Mouse (Mus musculus) midbrain, embryonic 14.5 days (tissue): Measurements from ENCODE around the gene M6pr. TPM values are rescaled to one million over a fixed set of nuclear protein-coding genes. Genes with fewer than 3 reads are reported as not detected.

ENCODE experiments used
- ATAC-seq: fragments of 200-750 bp; cut with Nextera tagmentation; 2 replicates; pipeline ENCODE4 v1.8.0; 2017; ENCODE audit warnings: moderate number of reproducible peaks, moderate library complexity; ENCODE audit not compliant: low FRiP score, low TSS enrichment
- DNase-seq: peaks from one replicate; pipeline ENCODE4 v3.0.0-alpha.2; 2015
- H3K27ac ChIP-seq: fragments of 300-500 bp; sonication (generic); replicated peaks from 2 replicates; pipeline ENCODE4 v1.5.1; 2014; ENCODE audit warnings: mild to moderate bottlenecking, low read depth, low read length, moderate library complexity
- H3K27me3 ChIP-seq: fragments of 300-500 bp; sonication (generic); 2 replicates; pipeline ENCODE4 v1.6.1; 2014; ENCODE audit warnings: low read length, control low read depth, mixed read lengths; ENCODE audit not compliant: control insufficient read depth, insufficient read depth
- H3K36me3 ChIP-seq: fragments of 300-500 bp; sonication (generic); 2 replicates; pipeline ENCODE4 v1.6.1; 2014; ENCODE audit warnings: low read length, control low read depth; ENCODE audit not compliant: control insufficient read depth, insufficient read depth
- H3K4me1 ChIP-seq: fragments of 300-500 bp; sonication (generic); 2 replicates; pipeline ENCODE4 v1.6.1; 2014; ENCODE audit warnings: mild to moderate bottlenecking, antibody characterized with exemption, low read length, control low read depth; ENCODE audit not compliant: control insufficient read depth, insufficient read depth
- H3K4me2 ChIP-seq: fragments of 300-500 bp; sonication (generic); 2 replicates; pipeline ENCODE4 v1.6.1; 2014; ENCODE audit warnings: mild to moderate bottlenecking, low read length, moderate library complexity
- H3K4me3 ChIP-seq: fragments of 300-500 bp; sonication (generic); replicated peaks from 2 replicates; pipeline ENCODE4 v1.5.1; 2014; ENCODE audit warnings: low read depth, low read length
- H3K9ac ChIP-seq: fragments of 300-500 bp; sonication (generic); replicated peaks from 2 replicates; pipeline ENCODE4 v1.6.1; 2014; ENCODE audit warnings: mild to moderate bottlenecking, low read length, moderate library complexity
- H3K9me3 ChIP-seq: fragments of 300-500 bp; sonication (generic); 2 replicates; pipeline ENCODE4 v1.6.1; 2016; ENCODE audit warnings: low read length, control low read depth, mixed read lengths; ENCODE audit not compliant: control insufficient read depth
- WGBS: fragments of 180-500 bp; shearing (Covaris S2); extraction: QIAGEN DNeasy Blood & Tissue Kit; methylation state at CpG from one replicate; pipeline ENCODE4 v1.1.7; 2014; 5-methylcytosine and 5-hydroxymethylcytosine counted together
- polyA plus RNA-seq: library from polyadenylated mRNA; unstranded; fragments of >200 nt; fragmentation: Nextera tagmentation; extraction: Ambion mirVana; gene quantifications from 2 replicates; pipeline ENCODE4 v1.2.1, GENCODE M21; 2014

Gene M6pr
- 40.2 and 60.9 TPM in 2 replicates for polyA plus RNA-seq

DNA sequence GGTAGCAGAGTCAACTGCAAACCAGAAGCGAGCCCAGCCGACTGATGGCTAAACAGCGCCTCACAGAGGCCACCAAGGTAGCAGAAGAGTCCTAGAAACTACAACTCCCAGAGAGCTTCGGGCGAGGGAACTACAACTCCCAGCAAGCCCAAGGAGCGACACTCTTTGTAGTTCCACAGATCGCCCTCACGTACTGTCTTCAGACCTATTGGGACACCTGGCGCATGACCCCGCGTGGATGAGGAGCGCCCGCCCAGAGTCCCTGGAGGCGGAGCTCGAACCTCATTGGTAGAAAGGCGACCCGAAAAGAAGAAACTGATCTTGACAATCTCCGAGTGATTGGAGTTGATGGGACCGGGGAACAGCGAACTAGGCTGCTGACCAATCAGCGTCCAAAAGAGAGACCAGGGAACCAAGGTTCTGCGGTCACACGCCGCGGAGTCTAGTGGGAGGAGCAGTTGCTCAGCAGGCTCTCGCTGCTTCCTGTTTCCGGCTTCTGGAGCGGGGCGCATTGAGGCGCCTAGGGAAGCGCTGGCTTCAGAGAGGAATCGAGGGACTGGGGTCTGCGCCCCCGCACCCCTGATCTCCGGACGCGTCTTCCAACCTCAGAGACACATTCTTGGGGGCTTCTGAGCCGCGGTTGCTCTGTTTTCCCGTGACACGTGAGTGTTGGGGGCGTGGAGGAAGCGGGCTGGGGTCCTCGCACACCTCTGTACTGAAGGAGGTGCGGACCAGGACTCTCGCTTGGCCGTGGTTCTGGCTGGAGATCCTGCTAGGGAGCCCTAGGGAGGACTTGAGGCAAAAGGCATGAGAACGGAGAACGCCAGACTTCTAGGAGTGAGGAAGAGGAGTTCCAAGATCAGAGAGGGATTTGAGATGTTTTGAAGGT is at the start of gene M6pr:
Gene M6pr (plus strand): TSS at position 216 of the 889 bp plus-strand sequence.
- under 1% methylated on average over 49 of the region's 49 CpGs for WGBS
- peaks cover 19% of the 10 kb centered on the region for H3K36me3 ChIP-seq
- peaks cover 17% of the 10 kb centered on the region for H3K4me1 ChIP-seq

DNA sequence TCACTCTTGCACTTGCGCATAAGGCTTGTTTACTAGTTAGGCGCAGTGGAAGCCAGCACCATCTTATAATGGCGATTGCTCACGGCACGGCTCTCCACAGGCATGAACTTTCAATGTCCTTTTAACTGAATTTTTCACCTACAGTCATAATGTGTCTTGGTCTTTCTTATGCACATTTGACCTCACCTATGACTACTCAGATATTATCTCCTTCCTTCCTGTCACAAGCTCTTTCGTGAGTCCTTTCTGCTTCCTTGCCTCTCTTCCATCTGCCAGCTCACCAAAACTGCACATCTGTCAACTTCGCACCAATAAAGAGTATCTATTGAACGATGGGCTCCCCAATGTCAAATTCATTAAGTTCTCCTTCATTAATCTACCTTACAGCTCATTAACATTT is 46.0 kb upstream of the M6pr start:
- no peak for ATAC-seq
- 93% methylated on average over 8 of the region's 8 CpGs for WGBS
- H3K9ac ChIP-seq, result no peak overlapping the region
- no peak for DNase-seq
- no peaks in the 10 kb centered on the region for H3K4me1 ChIP-seq
- H3K27ac ChIP-seq, result no peak overlapping the region
- H3K4me3 ChIP-seq, result no peak overlapping the region
- no peak overlapping the region for H3K4me2 ChIP-seq
- no peaks in the 10 kb centered on the region for H3K27me3 ChIP-seq
- no peaks in the 10 kb centered on the region for H3K36me3 ChIP-seq
- H3K9me3 ChIP-seq, result no peaks in the 10 kb centered on the region

More for the DNA sequence above, at the start of gene M6pr:
- Histone ChIP-seq H3K9ac (peak within 1 kb of the TSS; percentile 86), H3K4me3 (peak within 1 kb of the TSS; percentile 82), H3K4me2 (peak within 1 kb of the TSS; percentile 91), H3K27me3 (no peaks in the 10 kb centered on the region), H3K27ac (peak within 1 kb of the TSS; percentile 68), H3K9me3 (no peaks in the 10 kb centered on the region)
- ATAC-seq, result peak; percentile 98
- DNase-seq, result peak; percentile 97

DNA sequence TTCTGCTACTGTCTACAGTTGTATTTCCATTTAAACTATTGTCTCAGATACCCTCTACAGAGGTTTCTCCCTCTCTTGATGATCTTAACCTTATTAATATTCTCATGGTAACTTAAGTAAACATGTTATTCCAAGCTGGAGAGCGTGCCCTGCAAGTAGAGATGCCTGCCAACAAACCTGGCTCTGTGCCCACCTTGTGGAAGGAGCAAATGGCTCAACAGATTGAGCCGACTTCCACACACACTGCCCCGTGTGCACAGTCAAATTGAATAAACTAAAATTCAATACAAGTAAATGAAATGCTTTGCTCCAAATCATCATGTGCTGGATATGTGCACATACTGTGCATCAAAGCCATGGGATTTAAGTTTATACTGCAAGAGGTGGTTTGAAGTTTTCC is 40.0 kb upstream of the M6pr start:
- Histone ChIP-seq H3K4me3 (no peak overlapping the region), H3K27ac (no peak overlapping the region), H3K36me3 (no peaks in the 10 kb centered on the region), H3K27me3 (no peaks in the 10 kb centered on the region), H3K4me2 (no peak overlapping the region), H3K9me3 (no peaks in the 10 kb centered on the region), H3K9ac (no peak overlapping the region), H3K4me1 (no peaks in the 10 kb centered on the region)
- DNase-seq, result peak; percentile 72
- 60% methylated on average over 3 of the region's 3 CpGs for WGBS
- no peak for ATAC-seq

DNA sequence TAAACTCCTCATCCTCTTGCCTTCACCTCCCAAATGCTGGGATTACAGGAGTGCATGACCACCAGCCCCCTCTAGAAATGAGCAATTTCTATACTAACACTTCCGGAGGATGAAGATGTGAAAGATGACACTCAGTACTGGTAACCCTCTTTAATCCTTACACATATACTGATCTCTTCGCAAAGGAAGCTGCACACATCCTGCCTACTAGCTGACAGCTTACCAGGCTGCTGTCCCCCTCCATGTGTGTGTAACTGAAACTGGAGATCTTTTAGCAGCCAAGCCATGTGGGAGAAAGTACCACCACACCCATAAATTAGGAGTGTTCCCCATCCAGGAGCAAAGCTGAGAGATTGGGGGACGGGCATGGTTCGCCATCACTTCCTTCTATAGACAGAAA is 39.4 kb upstream of the M6pr start:
- H3K27me3 ChIP-seq, result no peaks in the 10 kb centered on the region
- no peak for DNase-seq
- 92% methylated on average over 4 of the region's 4 CpGs for WGBS
- no peak overlapping the region for H3K9ac ChIP-seq
- no peaks in the 10 kb centered on the region for H3K9me3 ChIP-seq
- no peak overlapping the region for H3K4me2 ChIP-seq
- no peak for ATAC-seq
- no peak overlapping the region for H3K4me3 ChIP-seq
- H3K27ac ChIP-seq, result no peak overlapping the region
- no peaks in the 10 kb centered on the region for H3K36me3 ChIP-seq
- no peaks in the 10 kb centered on the region for H3K4me1 ChIP-seq

DNA sequence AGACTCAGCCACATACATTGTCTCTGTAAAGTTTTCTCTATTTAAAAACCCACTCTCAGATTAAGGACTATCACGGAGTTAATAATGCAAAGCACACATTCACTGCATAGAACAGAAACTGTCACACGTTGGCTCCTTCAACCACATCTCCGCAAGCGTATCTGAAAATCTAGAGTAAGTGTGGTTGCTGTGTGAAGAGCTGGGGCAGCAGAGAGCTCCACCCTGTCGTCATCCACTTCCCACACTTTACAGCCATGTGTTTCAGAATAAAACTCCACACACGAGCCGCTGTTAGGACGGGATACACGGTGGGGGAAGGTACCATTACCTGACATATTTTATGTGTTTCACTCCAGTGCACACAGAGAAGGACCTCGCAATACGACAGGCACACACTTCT is 38.4 kb upstream of the M6pr start:
- Histone ChIP-seq H3K4me2 (no peak overlapping the region), H3K9ac (no peak overlapping the region), H3K36me3 (no peaks in the 10 kb centered on the region), H3K4me1 (no peaks in the 10 kb centered on the region), H3K27me3 (no peaks in the 10 kb centered on the region), H3K27ac (no peak overlapping the region), H3K9me3 (no peaks in the 10 kb centered on the region), H3K4me3 (no peak overlapping the region)
- DNase-seq, result no peak
- ATAC-seq, result no peak
- whole genome bisulfite sequencing, result 85% methylated on average over 11 of the region's 11 CpGs

DNA sequence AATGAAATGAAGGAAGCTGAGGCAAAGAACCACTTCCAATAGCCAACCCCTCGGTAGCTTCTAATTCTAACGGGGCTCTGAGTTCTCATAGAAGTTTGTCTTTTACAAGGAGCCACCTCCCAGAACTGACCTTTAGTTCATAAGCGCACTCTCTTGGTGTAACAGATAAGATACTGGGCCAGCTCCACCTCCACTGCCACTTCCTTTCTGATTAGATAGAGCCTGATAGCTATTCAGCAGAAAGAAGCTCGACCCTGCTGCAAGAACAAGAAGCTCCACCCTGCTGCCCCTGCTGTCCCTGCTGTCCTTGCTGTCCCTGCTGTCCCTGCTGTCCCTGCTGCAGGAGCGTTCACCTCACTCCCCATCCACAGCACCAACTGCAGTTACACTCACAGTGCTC is 34.0 kb upstream of the M6pr start:
- H3K36me3 ChIP-seq, result no peaks in the 10 kb centered on the region
- no peaks in the 10 kb centered on the region for H3K27me3 ChIP-seq
- H3K9me3 ChIP-seq, result no peaks in the 10 kb centered on the region
- no peak for ATAC-seq
- H3K4me3 ChIP-seq, result no peak overlapping the region
- WGBS, result 70% methylated on average over 5 of the region's 5 CpGs
- H3K9ac ChIP-seq, result no peak overlapping the region
- no peaks in the 10 kb centered on the region for H3K4me1 ChIP-seq
- no peak overlapping the region for H3K4me2 ChIP-seq
- no peak overlapping the region for H3K27ac ChIP-seq
- DNase-seq, result no peak

DNA sequence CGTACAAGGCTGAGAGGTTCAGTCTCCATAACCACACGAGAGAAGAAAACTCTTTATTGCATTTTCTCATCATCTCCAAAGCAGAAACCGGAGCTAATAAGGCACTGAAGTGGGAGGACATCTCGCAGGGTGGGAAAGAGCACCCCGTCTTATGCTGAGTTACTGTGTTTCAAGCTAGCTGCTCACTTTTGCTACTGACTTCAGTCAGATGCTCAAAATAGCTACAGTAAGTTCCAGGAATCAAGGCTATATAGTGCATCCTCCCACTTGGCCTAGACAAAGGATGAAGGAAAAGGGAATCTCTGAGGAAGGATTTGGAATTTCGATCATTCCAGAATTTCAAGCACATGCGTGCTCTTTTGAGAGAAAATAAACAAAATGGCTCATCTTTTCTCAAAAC is 32.0 kb upstream of the M6pr start:
- no peaks in the 10 kb centered on the region for H3K36me3 ChIP-seq
- H3K4me1 ChIP-seq, result no peaks in the 10 kb centered on the region
- H3K9me3 ChIP-seq, result no peaks in the 10 kb centered on the region
- H3K4me2 ChIP-seq, result no peak overlapping the region
- no peak for DNase-seq
- 92% methylated on average over 7 of the region's 7 CpGs for WGBS
- no peak overlapping the region for H3K27ac ChIP-seq
- no peak overlapping the region for H3K4me3 ChIP-seq
- ATAC-seq, result no peak
- H3K27me3 ChIP-seq, result no peaks in the 10 kb centered on the region
- H3K9ac ChIP-seq, result no peak overlapping the region

DNA sequence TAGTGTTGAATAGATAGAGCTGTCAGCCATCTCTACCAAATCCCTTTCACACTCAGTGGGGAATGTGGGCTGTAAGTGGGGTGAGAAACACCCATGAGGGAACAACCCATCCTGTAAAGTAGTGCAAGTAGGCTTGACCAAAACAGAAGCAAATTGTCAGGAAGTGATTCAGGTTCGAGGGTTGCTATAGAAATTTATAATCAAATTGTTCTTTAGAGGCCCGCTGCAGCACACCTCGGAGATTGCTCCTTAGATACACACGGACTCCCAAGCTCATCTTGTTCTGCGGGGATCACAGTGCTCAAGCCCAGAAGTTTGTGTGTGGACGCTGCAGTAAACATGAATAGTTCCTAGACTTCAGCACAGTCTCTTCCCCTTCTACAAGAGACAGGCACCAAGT is 25.7 kb upstream of the M6pr start, which contains the start of gene Klrg1:
Gene Klrg1 (minus strand): TSS at position 101 of the 400 bp plus-strand sequence.
- 83% methylated on average over 6 of the region's 6 CpGs for WGBS
- no peak within 1 kb of the TSS for H3K4me3 ChIP-seq
- H3K27ac ChIP-seq, result no peak within 1 kb of the TSS
- ATAC-seq (no peak), DNase-seq (no peak)
- H3K9ac ChIP-seq, result no peak within 1 kb of the TSS
- H3K4me2 ChIP-seq, result no peak within 1 kb of the TSS
- H3K4me1 ChIP-seq, result no peaks in the 10 kb centered on the region
- no peaks in the 10 kb centered on the region for H3K36me3 ChIP-seq
- no peaks in the 10 kb centered on the region for H3K27me3 ChIP-seq
- no peaks in the 10 kb centered on the region for H3K9me3 ChIP-seq

DNA sequence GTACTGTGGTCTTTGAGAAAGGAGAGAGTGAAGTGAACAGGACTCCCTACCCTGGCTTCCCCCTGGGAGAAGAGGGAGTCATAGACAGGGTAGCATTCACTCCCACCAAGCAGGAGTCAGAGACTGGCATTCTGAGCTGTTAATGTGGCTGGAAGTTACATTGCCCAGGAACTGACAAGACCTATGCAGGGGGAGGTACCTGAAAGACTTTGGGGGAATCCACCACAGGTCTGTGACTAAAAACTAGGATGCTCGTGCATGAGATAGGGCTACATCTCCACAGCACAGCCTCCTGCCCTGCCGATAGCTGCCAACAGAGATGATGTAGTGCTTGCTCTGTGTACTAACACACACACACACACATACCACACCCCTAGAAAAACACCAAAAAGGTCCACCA is 25.1 kb upstream of the M6pr start:
- H3K27ac ChIP-seq, result no peak overlapping the region
- WGBS, result 87% methylated on average over 2 of the region's 2 CpGs
- ATAC-seq (no peak), DNase-seq (no peak)
- no peaks in the 10 kb centered on the region for H3K27me3 ChIP-seq
- no peak overlapping the region for H3K4me2 ChIP-seq
- no peak overlapping the region for H3K4me3 ChIP-seq
- no peaks in the 10 kb centered on the region for H3K9me3 ChIP-seq
- H3K4me1 ChIP-seq, result no peaks in the 10 kb centered on the region
- H3K9ac ChIP-seq, result no peak overlapping the region
- no peaks in the 10 kb centered on the region for H3K36me3 ChIP-seq
